Mouse (Mus musculus): ENCODE data around the gene Kcnab2. TPM values are rescaled to one million over a fixed set of nuclear protein-coding genes. Genes with fewer than 3 reads are reported as not detected.

The Kcnab2 gene
- polyA plus RNA-seq, 1 experiment from 2014 or later, result 7.8 TPM

- Histone ChIP-seq H3K27ac (ENCODE audit: low read length) (peak overlapping the region; percentile 18; the same call in 1 of the 2 replicates), H3K9me3 (replicated peaks; ENCODE audit: control insufficient read depth, low read length) (no peaks in the 10 kb centered on the region), H3K4me2 (ENCODE audit: low read depth, low read length) (peak overlapping the region; percentile 45), H3K36me3 (ENCODE audit: control insufficient read depth, insufficient read depth) (no peaks in the 10 kb centered on the region), H3K9ac (ENCODE audit: low read depth, low read length) (no peak overlapping the region), H3K4me1 (ENCODE audit: control insufficient read depth, low read depth, low read length) (no peaks in the 10 kb centered on the region), H3K4me3 (ENCODE audit: low read depth, low read length) (no peak overlapping the region; the same call in 1 of the 2 replicates), H3K27me3 (ENCODE audit: control insufficient read depth, insufficient read depth, low read depth, low read length) (no peaks in the 10 kb centered on the region)
- 0 out of 2 replicates have a peak, but pooled peaks have one; percentile 28 for ATAC-seq (ENCODE audit: low read depth)
- WGBS (ENCODE audit: insufficient replicate concordance), result 38% methylated on average over 10 of the region's 10 CpGs
These were observed 31.5 kb downstream of the Kcnab2 start for GRCm38 (mm10) chr4:152446178-152446577.

- Histone ChIP-seq H3K4me2 (ENCODE audit: low read depth, low read length) (no peak overlapping the region), H3K4me1 (ENCODE audit: control insufficient read depth, low read depth, low read length) (no peaks in the 10 kb centered on the region), H3K27me3 (ENCODE audit: control insufficient read depth, insufficient read depth, low read depth, low read length) (no peaks in the 10 kb centered on the region), H3K9me3 (replicated peaks; ENCODE audit: control insufficient read depth, low read length) (no peaks in the 10 kb centered on the region), H3K9ac (ENCODE audit: low read depth, low read length) (no peak overlapping the region), H3K36me3 (ENCODE audit: control insufficient read depth, insufficient read depth) (no peaks in the 10 kb centered on the region), H3K27ac (ENCODE audit: low read length) (no peak overlapping the region), H3K4me3 (ENCODE audit: low read depth, low read length) (no peak overlapping the region)
- 53% methylated on average over 9 of the region's 9 CpGs for WGBS (ENCODE audit: insufficient replicate concordance)
- ATAC-seq (ENCODE audit: low read depth), result no peak
These were observed 36.1 kb downstream of the Kcnab2 start for GRCm38 (mm10) chr4:152441536-152441935.

- no peaks in the 10 kb centered on the region for H3K36me3 ChIP-seq (ENCODE audit: control insufficient read depth, insufficient read depth)
- whole genome bisulfite sequencing (ENCODE audit: insufficient replicate concordance), result 58% methylated on average over 9 of the region's 9 CpGs
- no peak for ATAC-seq (ENCODE audit: low read depth)
These were observed 36.8 kb downstream of the Kcnab2 start for GRCm38 (mm10) chr4:152440882-152441281.

GRCm38 (mm10) chr4:152435255-152435654 lies 42.4 kb downstream of the Kcnab2 start:
- no peak overlapping the region for H3K4me3 ChIP-seq (ENCODE audit: low read depth, low read length)
- H3K36me3 ChIP-seq (ENCODE audit: control insufficient read depth, insufficient read depth), result no peaks in the 10 kb centered on the region
- H3K4me1 ChIP-seq (ENCODE audit: control insufficient read depth, low read depth, low read length), result no peaks in the 10 kb centered on the region
- no peak overlapping the region for H3K9ac ChIP-seq (ENCODE audit: low read depth, low read length)
- no peak overlapping the region for H3K4me2 ChIP-seq (ENCODE audit: low read depth, low read length)
- H3K27ac ChIP-seq (ENCODE audit: low read length), result no peak overlapping the region
- H3K9me3 ChIP-seq (replicated peaks; ENCODE audit: control insufficient read depth, low read length), result no peaks in the 10 kb centered on the region
- 21% methylated on average over 10 of the region's 10 CpGs for WGBS (ENCODE audit: insufficient replicate concordance)
- no peaks in the 10 kb centered on the region for H3K27me3 ChIP-seq (ENCODE audit: control insufficient read depth, insufficient read depth, low read depth, low read length)
- no peak for ATAC-seq (ENCODE audit: low read depth)

More at GRCm38 (mm10) chr4:152440882-152441281, 36.8 kb downstream of the Kcnab2 start:
- Histone ChIP-seq H3K27me3 (ENCODE audit: control insufficient read depth, insufficient read depth, low read depth, low read length) (no peaks in the 10 kb centered on the region), H3K4me2 (ENCODE audit: low read depth, low read length) (no peak overlapping the region), H3K4me1 (ENCODE audit: control insufficient read depth, low read depth, low read length) (no peaks in the 10 kb centered on the region), H3K4me3 (ENCODE audit: low read depth, low read length) (no peak overlapping the region), H3K27ac (ENCODE audit: low read length) (no peak overlapping the region), H3K9ac (ENCODE audit: low read depth, low read length) (no peak overlapping the region), H3K9me3 (replicated peaks; ENCODE audit: control insufficient read depth, low read length) (no peaks in the 10 kb centered on the region)

- H3K4me2 ChIP-seq (ENCODE audit: low read depth, low read length), result no peak overlapping the region
- no peaks in the 10 kb centered on the region for H3K27me3 ChIP-seq (ENCODE audit: control insufficient read depth, insufficient read depth, low read depth, low read length)
- H3K4me1 ChIP-seq (ENCODE audit: control insufficient read depth, low read depth, low read length), result no peaks in the 10 kb centered on the region
- H3K4me3 ChIP-seq (ENCODE audit: low read depth, low read length), result no peak overlapping the region
- H3K27ac ChIP-seq (ENCODE audit: low read length), result no peak overlapping the region
- 18% methylated on average over 9 of the region's 9 CpGs for WGBS (ENCODE audit: insufficient replicate concordance)
- H3K9me3 ChIP-seq (replicated peaks; ENCODE audit: control insufficient read depth, low read length), result no peaks in the 10 kb centered on the region
- no peak overlapping the region for H3K9ac ChIP-seq (ENCODE audit: low read depth, low read length)
- no peaks in the 10 kb centered on the region for H3K36me3 ChIP-seq (ENCODE audit: control insufficient read depth, insufficient read depth)
- no peak for ATAC-seq (ENCODE audit: low read depth)
These were observed 42.8 kb downstream of the Kcnab2 start for GRCm38 (mm10) chr4:152434836-152435235.

GRCm38 (mm10) chr4:152432308-152432707 lies 45.4 kb downstream of the Kcnab2 start:
- Histone ChIP-seq H3K27ac (ENCODE audit: low read length) (no peak overlapping the region), H3K27me3 (ENCODE audit: control insufficient read depth, insufficient read depth, low read depth, low read length) (no peaks in the 10 kb centered on the region), H3K4me2 (ENCODE audit: low read depth, low read length) (no peak overlapping the region), H3K36me3 (ENCODE audit: control insufficient read depth, insufficient read depth) (no peaks in the 10 kb centered on the region), H3K4me1 (ENCODE audit: control insufficient read depth, low read depth, low read length) (no peaks in the 10 kb centered on the region), H3K4me3 (ENCODE audit: low read depth, low read length) (no peak overlapping the region), H3K9me3 (replicated peaks; ENCODE audit: control insufficient read depth, low read length) (no peaks in the 10 kb centered on the region), H3K9ac (ENCODE audit: low read depth, low read length) (no peak overlapping the region)
- WGBS (ENCODE audit: insufficient replicate concordance), result 51% methylated on average over 5 of the region's 5 CpGs
- ATAC-seq (ENCODE audit: low read depth), result no peak

- Histone ChIP-seq H3K27ac (ENCODE audit: low read length) (no peak overlapping the region), H3K9me3 (replicated peaks; ENCODE audit: control insufficient read depth, low read length) (no peaks in the 10 kb centered on the region), H3K4me2 (ENCODE audit: low read depth, low read length) (no peak overlapping the region), H3K36me3 (ENCODE audit: control insufficient read depth, insufficient read depth) (no peaks in the 10 kb centered on the region), H3K4me1 (ENCODE audit: control insufficient read depth, low read depth, low read length) (no peaks in the 10 kb centered on the region), H3K9ac (ENCODE audit: low read depth, low read length) (no peak overlapping the region), H3K27me3 (ENCODE audit: control insufficient read depth, insufficient read depth, low read depth, low read length) (no peaks in the 10 kb centered on the region), H3K4me3 (ENCODE audit: low read depth, low read length) (no peak overlapping the region)
- no peak for ATAC-seq (ENCODE audit: low read depth)
- 59% methylated on average over 8 of the region's 8 CpGs for WGBS (ENCODE audit: insufficient replicate concordance)
These were observed 49.4 kb downstream of the Kcnab2 start for GRCm38 (mm10) chr4:152428259-152428658.

- Histone ChIP-seq H3K4me2 (ENCODE audit: low read depth, low read length) (no peak overlapping the region), H3K9me3 (replicated peaks; ENCODE audit: control insufficient read depth, low read length) (no peaks in the 10 kb centered on the region), H3K27me3 (ENCODE audit: control insufficient read depth, insufficient read depth, low read depth, low read length) (no peaks in the 10 kb centered on the region), H3K27ac (ENCODE audit: low read length) (no peak overlapping the region), H3K4me3 (ENCODE audit: low read depth, low read length) (no peak overlapping the region), H3K4me1 (ENCODE audit: control insufficient read depth, low read depth, low read length) (no peaks in the 10 kb centered on the region), H3K36me3 (ENCODE audit: control insufficient read depth, insufficient read depth) (no peaks in the 10 kb centered on the region), H3K9ac (ENCODE audit: low read depth, low read length) (no peak overlapping the region)
- WGBS (ENCODE audit: insufficient replicate concordance), result 61% methylated on average over 5 of the region's 5 CpGs
- ATAC-seq (ENCODE audit: low read depth), result no peak
These were observed 52.7 kb downstream of the Kcnab2 start for GRCm38 (mm10) chr4:152424922-152425321.

GRCm38 (mm10) chr4:152424341-152424740 lies 53.3 kb downstream of the Kcnab2 start:
- H3K4me2 ChIP-seq (ENCODE audit: low read depth, low read length), result no peak overlapping the region
- H3K27me3 ChIP-seq (ENCODE audit: control insufficient read depth, insufficient read depth, low read depth, low read length), result no peaks in the 10 kb centered on the region
- H3K27ac ChIP-seq (ENCODE audit: low read length), result no peak overlapping the region
- no peaks in the 10 kb centered on the region for H3K36me3 ChIP-seq (ENCODE audit: control insufficient read depth, insufficient read depth)
- H3K9ac ChIP-seq (ENCODE audit: low read depth, low read length), result no peak overlapping the region
- H3K4me3 ChIP-seq (ENCODE audit: low read depth, low read length), result no peak overlapping the region
- no peak for ATAC-seq (ENCODE audit: low read depth)
- WGBS (ENCODE audit: insufficient replicate concordance), result 53% methylated on average over 4 of the region's 4 CpGs
- H3K9me3 ChIP-seq (replicated peaks; ENCODE audit: control insufficient read depth, low read length), result no peaks in the 10 kb centered on the region
- no peaks in the 10 kb centered on the region for H3K4me1 ChIP-seq (ENCODE audit: control insufficient read depth, low read depth, low read length)
